Mouse (Mus musculus): ENCODE results near the gene Zfp768.
A peak's percentile ranks its signal among the peaks of the same experiment; 100 is the strongest.
"Not testable (repeated sequence)": the region's sequence is repeated elsewhere in the genome, so short reads cannot be mapped to it uniquely, and the experiment has no call there.

The Zfp768 gene

DNA sequence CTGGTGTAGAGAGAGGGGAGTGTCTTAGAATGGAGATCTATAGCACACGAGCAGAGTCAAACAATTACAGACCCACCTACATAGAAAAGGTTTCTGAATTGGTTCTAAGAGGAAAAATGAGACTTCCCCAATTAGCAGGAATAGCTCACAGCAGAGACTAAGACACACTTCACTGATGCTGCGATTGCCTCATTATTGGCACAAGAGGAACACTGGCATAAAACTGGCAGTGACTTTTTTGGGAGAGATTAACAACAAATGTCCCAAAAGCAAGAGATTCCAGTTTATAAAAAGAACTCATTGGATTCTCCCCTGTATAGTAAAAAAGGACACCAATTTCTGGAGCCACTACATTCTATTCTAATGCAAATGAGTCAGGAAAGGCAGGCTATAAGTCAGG is 12.5 kb upstream of the Zfp768 start:
- no peak for DNase-seq (ENCODE audit: low spot score)

DNA sequence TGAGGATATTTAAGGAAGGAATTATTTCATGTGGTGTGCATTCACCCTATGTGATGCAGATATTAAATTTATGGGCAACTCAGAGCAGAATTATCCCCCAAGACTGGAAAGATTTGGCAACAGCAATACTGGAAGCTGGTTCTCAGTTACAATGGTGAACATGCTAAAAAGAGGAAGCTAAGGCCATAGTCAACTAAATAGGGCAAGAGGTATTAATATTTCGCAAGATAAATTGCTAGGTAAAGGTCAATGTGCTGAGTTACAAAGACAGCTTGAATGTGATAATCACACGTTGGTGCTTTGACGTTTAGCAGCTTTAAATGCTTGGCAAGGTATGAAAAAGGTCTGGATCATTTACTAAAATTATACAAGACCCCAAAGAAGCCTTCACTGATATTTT is 10.4 kb upstream of the Zfp768 start:
- DNase-seq (ENCODE audit: low spot score): no peak

DNA sequence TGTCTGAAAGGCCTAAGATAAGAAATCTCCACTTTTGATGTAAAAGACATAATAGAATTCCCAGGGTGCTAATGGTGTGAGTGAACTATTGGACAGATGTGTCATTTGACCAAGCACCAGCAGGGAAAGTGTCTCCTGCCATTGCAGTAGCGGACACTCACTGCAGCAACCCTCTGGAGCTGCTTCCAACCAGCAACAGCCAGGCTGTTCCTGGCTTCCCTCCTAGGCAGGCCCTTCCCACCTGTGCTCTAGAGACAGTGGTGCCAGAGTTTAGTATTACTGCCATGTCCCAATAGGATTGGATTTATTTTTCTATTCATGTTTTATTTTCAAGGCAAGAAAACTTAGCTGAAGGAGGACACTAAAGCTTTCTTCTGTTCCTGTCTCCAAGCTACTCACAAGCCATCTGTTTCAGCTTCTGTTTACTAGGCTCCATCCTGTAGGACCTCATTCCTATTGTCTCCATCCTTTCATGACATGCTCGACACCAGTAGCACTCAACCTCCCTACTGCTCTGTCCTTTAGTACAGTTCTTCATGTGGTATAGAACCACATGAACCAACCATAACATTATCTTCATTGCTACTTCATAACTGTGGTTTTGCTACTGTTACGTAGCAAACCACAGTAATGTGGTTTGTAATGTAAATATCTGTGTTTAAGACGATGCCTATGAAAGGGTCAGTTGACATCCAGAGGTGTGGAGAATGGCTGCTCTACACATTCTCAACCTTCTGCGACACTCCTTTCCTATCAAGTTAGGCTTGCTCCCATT is 6.0 kb upstream of the Zfp768 start:
- DNase-seq (ENCODE audit: low spot score): no peak

DNA sequence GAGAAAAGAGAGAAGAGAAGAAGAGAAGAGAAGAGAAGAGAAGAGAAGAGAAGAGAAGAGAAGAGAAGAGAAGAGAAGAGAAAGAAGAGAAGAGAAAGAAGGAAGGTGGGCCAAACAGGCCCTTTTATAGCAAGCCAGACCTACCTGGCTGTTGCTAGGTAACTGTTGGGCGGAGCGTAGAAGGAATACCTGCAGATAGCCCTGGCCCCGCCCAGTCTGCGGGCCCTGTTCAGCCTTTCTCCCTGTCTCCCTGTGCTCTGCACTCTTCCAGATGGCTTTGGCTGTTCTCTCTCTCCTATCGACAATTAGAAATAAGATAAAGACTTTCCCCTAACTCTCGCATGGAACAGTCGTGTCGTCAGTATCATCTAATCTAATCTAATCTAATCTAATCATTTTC is 1.3 kb upstream of the Zfp768 start:
- DNase-seq (ENCODE audit: low spot score): peak; percentile 48

DNA sequence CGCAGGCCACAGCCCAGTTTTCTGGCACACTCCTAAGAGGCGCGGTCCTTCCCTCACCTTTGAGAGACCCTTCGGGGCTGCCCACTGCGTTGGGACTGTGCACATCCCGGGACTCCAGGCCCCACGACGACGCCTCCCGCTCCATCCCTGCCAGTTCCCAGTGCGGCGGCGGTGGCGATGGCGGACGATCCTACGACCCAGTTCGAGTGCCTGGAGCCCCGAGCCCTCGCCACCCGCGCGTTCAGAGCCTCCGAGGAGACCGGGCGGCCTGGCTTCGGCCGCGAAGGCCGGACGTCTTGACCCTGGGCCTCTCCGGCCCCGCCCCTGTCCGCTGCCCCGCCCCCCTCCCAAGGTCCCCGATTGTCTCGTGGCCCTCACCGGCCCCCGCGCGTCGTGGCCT is 297 bp downstream of the Zfp768 start:
- DNase-seq (ENCODE audit: low spot score): peak; percentile 48

DNA sequence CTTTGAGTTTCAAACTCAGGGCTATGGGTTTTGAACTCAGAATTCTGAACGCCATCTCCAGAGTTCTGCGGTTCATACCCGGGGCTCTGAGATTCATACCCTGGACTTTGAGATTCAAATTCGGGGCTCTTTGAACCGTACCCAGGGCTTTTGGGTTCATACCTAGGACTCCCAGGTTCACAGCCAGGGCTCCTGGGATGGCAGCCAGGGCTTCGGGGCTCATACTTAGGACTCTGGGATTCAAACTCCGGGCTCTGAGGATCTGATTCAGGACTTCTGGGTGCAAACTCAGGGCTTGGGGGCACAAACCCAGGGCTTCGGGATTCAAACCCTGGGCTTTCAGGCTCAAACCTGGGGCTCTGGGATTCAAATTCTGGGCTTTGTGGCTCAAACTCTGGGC is 1.0 kb downstream of the Zfp768 start:
- DNase-seq (ENCODE audit: low spot score): no peak

DNA sequence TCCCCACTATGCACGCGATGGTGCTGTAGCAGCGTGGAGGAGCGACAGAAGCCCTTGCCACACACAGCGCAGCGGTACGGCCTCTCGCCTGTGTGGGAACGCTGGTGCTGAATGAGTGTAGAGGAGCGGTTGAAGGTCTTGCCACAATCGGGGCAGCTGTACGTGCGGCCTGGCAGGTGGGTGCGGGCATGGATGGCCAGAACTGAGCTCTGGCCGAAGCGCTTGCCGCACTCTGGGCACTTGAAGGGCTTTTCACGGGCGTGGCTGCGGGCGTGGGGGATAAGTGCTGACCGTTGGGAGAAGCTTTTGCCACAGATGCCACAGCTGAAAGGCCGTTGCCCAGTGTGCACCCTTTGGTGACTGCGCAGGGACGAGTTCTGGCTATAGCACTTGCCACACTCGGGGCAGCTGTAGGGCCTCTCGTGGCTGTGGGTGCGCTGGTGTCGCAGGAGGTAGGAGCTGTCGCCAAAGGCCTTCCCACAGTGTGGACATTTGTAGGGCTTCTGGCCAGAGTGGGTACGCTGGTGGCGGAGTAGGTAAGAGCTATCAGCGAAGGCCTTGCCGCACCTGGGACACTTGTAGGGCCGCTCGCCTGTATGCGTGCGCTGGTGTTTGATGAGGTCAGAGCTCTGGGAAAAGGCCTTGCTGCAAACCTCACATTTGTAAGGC is 1.9 kb downstream of the Zfp768 start:
- DNase-seq (ENCODE audit: low spot score): no peak

DNA sequence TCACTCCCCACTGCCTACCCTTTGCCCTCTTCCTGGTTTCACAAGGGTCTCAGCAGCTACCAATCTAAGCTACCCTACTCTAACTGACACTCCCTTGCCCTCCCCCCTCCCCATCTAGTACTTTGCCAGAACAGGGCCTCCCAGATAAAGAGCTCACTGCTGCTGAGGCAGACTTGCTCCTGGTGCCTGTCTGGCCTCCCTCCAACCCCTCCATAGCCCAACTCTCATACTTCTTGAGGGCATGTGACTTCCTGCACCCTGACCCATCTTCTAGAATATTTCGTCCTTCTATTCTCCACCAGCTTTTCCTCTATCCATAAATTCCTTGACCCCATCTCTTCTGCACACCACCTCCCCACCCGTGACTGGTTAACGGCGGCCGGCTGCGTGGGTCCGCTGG is 2.5 kb downstream of the Zfp768 start:
- no peak for DNase-seq (ENCODE audit: low spot score)

DNA sequence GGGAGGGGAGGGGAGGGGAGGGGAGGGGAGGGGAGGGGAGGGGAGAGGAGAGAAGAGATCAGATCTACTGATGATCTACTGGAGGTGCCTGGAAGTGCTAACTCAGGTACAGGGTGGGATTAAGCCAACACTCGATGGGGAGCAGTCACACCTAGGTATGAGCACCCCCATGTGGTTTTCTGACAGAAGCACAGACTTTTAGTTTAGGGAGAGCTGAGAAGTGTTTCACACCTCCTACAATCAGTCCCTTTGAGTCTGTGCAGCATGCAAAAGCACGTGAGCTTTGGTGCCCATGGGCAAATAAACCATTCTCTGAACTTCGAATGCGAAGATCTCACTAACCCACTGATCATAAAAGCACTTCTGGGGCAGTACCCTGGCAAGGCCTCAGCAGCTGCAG is 3.1 kb downstream of the Zfp768 start:
- DNase-seq (ENCODE audit: low spot score): no peak

DNA sequence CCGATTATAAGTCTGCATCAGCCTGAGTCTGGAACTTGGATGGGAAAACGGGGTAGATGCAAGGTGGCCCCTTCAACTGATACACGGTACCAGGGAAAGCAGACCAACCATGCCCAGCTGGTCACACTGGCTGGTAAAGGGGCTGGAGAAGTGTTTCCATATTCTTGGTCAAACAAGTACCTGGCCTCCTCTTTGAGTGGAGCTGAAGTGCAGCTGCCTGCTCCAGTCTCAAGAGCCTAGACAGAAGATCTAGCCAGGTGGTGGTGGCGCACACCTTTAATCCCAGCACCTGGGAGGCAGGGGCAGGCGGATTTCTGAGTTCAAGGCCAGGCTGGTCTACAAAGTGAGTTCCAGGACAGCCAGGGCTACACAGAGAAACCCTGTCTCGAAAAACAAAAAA is 3.5 kb downstream of the Zfp768 start:
- DNase-seq (ENCODE audit: low spot score): not testable (repeated sequence)

DNA sequence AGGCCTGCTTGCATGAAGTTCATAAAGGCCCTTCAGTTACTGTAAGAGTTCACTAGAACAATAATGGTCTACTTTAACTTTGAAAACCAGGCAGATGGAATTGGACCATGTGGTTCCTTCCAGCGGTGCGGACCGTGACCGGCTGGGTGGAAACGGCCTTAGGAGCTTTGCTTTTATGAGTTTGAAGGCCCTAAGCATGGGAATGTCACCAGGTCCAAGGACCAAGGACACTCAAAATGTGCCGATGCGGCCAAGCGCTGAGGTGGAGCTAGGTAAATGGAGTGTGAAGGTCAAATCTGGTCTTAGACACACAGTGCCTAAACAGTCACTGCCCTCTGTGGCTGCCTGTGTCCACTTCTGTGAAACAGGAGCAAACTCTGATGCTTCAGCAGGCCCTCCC is 4.0 kb downstream of the Zfp768 start:
- DNase-seq (ENCODE audit: low spot score): no peak

DNA sequence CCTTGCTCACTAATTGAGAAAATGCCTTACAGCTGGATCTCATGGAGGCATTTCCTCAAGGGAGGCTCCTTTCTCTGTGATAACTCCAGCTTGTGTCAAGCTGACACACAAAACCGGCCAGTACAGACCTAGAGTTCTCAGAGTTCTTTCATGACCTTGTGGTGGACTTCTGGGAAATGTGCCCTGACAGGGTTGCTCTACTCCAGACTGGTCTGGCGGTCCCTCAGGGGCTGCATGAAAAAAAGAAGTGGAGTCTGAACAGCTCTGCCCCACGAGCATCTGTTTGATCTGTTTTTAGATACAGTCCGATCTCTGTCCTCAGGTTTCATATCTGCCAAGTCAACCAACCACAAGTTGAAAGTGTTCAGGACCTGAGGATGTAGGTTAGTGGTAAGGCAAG is 7.8 kb downstream of the Zfp768 start:
- DNase-seq (ENCODE audit: low spot score): no peak

DNA sequence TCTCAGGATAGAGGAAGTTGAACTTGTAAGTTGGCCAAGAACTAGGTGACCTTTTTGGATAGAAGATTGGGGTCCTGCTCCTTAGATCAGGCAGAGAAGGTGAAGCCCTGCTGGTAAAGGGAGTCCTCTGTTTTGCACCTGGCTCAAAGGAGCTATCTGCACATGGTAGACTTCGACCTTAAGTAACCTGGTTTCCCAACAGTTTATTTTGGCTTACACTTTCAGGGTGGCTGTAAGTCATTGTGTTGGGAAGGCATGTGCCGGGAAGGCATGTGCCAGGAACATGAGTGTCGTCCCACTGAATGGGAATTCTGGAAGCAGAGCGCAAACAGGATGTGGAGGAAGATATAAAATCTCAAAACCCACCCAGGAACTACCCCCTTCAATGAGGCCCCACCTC is 9.8 kb downstream of the Zfp768 start:
- DNase-seq (ENCODE audit: low spot score): no peak

DNA sequence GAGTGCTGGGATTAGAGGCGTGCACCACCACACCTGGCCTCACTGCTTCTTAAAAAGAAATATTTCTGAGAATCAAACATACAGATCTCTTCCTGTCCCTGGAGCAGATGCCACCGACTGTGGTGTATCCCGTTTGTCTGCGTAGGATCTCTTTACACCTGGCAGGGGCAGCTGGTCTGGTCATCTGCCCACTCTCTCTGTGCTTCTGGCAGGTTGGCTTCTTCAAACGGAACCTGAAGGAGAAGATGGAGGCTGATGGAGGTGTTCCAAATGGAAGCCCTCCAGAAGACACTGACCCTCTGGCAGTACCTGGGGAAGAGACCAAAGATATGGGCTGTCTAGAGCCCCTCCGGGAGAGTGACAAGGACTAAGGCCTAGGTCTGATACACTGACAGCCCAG is 12.1 kb downstream of the Zfp768 start:
- DNase-seq (ENCODE audit: low spot score): no peak

DNA sequence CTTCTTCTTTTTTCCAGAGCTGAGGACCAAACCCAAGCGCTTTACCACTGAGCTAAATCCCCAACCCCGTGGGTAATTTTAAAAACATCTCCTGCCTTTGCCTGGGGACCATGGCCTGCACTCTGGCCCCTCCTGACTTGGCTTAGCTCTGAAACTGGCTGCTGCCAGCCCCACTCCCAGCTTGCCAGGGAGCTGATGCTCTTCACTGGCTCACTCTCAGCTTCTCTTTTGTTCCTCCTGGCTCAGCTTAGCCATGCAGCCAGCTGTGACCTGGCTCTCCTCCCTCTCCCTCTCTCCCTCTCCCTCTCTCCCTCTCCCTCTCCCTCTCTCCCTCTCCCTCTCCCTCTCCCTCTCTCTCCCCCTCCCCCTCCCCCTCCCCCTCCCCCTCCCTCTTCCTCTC is 18.7 kb downstream of the Zfp768 start:
- DNase-seq (ENCODE audit: low spot score): no peak

DNA sequence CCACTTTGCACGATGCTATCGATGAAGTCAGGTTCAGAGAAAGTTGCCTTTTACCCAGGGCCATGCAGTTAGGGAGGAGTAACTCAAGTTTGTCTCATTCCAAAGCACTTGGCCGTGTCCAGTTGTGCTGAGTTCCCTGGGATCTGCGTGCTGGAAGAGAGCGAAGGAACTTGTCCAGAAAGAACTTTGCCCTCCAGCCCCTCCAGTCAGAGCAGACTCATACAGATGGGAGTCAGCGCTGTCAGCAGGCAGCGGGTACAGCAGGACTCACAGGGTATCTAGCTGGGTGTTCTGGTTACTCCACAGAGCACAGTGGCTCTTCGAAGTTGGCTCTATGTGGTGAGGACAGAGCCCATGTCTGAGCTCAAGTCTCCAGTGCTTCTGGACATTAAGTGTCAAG is 19.8 kb downstream of the Zfp768 start:
- no peak for DNase-seq (ENCODE audit: low spot score)

DNA sequence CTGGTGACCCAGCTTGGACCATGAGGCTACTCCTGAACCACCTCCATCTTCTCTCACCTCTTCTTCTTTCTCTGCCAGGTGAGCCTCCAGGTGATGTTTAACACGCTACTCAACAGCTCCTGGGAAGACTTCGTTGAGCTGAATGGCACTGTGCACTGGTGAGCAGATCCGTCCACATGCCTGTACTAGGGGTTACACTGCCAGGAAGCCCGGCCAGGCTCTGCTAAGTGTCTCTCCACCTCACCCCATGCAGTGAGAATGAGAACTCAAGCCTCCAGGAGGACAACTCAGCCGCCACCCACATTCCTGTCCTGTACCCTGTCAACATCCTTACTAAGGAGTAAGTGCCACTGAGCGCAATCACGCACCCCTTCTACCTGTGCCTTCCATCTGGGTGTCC is 20.4 kb downstream of the Zfp768 start:
- DNase-seq (ENCODE audit: low spot score): no peak

DNA sequence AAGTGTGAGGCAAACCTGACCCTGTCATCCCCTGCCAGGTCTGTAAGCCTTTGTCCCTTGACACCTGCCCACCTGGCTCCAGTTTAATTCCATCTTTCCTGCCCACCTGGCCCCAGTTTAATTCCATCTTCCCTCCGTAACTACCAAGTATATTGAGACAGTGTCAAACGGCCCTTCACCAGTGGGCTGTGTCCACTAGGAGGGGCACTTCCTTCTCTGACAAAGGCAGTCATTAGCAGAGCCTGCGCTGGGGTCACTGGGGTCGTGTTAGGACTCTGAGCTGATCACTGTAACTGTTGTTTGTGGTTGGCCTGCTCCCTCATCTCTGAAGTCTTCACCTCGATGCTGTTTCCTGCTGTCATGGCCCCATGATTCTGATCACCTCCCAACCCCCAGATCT is 23.3 kb downstream of the Zfp768 start:
- no peak for DNase-seq (ENCODE audit: low spot score)

DNA sequence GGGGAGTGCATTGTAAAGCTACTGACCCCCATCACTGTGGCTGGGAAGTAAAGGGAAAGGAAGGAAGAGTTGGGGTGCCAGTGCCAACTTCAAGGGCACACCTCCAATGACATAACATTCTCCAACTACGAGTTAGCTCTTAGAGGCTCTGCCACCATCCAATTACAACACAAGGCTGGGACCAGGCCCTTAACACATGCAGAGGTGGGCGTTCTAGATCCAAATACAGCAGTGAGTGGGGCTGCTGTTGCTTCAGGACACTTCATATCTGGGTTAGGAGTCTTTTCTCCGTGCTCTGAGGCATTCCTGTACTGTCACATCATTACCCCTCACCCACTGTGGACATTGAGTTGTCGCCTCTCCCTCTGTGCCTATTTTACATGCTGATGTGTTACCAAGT is 24.3 kb downstream of the Zfp768 start:
- no peak for DNase-seq (ENCODE audit: low spot score)

DNA sequence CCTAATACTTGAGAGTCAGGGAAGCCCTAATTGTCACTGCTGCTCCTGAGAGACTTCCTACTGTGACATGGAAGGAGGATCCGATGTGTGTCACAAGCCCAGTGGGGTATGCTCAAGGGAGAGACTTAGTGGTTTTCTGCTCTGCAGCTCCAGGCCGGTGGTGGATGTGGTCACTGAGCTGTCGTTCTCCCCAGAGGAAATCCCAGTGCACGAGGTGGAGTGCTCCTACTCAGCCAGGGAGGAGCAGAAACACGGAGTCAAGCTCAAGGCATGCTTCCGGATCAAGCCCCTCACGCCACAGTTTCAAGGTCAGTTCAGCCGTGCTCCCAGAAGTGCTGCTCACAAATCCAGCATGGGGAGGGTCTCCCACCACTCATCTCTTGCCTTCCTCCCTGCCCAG is 31.5 kb downstream of the Zfp768 start:
- DNase-seq (ENCODE audit: low spot score): no peak

DNA sequence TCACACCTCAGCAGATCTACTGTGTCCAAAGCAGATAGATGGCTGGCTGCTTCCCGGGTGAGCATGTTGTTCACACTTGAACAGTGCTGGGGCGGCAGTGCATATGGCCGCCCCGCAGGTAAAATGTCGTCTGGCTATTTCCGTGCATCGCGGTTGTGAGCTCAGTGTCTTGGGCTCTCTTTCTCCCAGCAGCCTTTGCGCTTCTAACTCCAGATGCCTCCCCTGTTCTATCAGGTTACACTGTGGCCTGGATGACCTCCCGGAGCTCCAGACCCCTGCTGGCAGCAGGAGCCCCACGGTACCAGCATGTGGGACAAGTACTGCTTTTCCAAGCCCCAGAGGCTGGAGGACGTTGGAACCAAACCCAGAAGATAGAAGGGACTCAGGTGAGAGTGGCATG is 35.4 kb downstream of the Zfp768 start:
- DNase-seq (ENCODE audit: low spot score): no peak

DNA sequence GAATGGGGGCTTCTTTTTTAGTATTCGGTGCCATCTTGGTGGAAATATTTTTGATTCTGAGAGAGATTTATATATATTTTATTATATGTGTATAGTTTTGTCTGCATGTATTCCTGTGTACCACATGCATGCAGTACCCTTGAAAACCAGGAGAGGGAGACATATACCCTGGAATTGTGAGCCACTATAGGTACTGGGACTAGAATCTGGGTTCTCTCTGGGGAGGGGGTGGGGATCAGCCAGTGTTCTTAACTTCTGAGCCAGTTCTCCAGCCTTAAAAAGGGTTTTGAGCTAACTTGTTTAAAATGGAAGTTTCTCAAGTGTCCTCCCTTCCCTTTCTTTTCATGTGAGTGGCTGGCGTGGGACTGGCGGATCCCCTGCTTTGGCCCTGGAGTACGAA is 36.5 kb downstream of the Zfp768 start:
- peak; percentile 29 for DNase-seq (ENCODE audit: low spot score)

DNA sequence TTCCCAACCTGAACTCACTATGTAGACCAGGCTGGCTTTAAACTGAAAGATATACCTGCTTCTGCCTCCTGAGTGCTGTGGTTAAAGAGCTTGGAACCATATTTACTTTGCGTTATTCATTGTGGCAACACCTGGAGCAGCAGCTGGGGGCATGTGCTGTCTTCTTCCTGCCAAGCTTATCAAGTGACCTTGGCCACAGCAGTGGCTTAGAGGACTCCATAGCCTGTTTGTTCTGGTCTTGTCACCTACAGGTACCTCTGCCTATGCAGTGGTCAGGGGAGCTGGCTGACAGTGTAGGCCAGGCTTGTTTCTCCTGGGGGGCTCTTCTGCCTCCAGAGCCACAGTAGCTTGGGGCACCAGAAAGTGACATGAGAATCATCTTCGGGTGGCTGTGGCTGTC is 37.0 kb downstream of the Zfp768 start:
- DNase-seq (ENCODE audit: low spot score): no peak

DNA sequence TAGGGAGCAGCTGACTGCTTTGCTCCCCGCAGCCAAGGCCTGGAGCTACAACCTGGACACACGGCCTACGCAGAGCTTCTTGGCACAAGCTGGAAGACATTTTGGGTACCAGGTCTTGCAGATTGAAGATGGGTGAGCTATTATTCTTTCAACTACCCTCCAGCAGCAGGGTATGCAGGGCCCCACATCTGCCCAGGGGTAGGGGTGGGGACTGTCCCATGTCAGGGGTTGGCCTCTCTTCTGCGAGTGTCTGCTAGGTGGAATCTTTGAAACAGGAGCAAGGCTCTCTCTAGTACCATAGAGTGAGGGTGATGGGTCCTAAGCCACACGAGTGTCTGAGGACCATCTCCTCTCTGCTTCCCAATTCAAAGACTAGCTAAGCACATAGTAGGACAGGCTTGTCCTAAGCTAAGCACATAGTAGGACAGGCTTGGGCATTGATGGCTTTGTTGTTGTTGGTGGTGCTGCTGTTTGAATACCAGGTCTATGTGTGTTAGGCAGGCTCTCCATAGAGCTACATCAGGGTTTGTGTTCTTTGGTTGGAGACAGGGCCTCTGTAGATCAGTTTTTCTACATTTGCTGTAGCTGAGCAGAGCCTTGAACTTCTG is 47.7 kb downstream of the Zfp768 start:
- DNase-seq (ENCODE audit: low spot score): no peak

Data from urinary bladder, postnatal 25 days (tissue).